Mouse (Mus musculus) neutrophil, adult 83 days (primary cell): Measurements from ENCODE around the gene Olfr1219. TPM values are rescaled to one million over a fixed set of nuclear protein-coding genes. Genes with fewer than 3 reads are reported as not detected.

Source experiments
- total RNA-seq, 2 experiments: library from RNA; stranded (reverse); gene quantifications; one replicate each; pipeline ENCODE4 v1.2.4; 2023

Gene Olfr1219
- not detected for total RNA-seq

DNA sequence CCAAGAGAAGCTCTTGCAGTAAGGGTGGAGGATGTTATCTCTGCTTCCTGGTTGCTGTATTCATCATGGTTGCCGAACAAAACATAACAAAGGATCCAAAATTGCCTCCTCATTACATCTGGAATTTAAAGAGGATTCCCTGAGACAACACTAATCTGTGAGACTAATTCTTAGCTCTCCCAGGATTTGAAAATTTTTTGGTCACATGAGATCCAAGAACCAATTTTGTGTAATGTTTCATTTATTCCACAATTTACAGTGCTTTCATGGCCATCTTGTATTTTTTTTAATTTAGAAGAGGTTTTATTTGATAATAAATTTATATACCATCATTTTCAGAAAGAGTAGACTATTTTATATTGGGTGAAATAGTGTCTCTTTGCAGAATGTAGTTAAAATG lies at the start of gene Olfr1219:
Olfr1219 (minus strand) TSS at position 101 of the 400 bp plus-strand sequence.

DNA sequence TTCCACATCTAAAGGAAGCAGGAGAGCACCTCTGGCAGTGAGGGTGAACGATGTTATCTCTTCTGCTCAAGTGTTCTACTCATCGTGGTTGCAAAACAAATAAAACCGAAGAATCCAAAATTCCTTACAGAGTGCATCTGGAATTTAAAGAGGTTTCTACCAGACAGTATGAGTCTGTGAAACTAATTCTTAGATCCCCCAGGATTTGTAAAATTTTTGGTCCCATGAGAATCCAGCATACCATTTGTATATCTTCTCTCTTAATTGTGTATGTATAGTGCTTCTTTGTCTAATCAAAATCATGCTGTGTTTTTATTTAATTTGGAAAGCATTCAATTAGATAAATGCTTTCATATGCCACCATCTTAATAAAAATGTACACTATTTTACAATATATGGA lies 49.6 kb upstream of the Olfr1219 start, which contains the start of gene Olfr1222:
Olfr1222 (minus strand) TSS at position 101 of the 400 bp plus-strand sequence.

DNA sequence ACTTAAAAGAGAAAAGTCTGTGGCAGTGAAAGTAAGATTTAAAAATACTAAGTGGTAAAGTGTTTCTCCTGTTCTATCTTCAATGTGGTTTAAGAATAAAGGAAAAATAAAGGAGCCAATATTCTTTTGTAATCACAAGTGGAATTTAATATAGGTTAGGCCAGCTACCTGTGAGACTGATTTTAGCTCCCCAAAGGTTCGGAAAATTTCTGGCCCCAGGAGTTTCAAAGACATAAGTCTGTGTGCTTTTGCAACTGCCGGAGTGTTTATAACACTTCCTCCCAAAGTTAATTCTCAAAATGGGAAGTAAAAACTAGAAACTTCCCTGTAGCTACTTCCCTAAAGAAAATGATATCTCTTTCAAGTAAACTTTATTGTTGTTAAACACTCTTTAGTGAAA lies 33.9 kb upstream of the Olfr1219 start, which contains the start of gene Olfr1221:
Olfr1221 (minus strand) TSS at position 101 of the 400 bp plus-strand sequence.

DNA sequence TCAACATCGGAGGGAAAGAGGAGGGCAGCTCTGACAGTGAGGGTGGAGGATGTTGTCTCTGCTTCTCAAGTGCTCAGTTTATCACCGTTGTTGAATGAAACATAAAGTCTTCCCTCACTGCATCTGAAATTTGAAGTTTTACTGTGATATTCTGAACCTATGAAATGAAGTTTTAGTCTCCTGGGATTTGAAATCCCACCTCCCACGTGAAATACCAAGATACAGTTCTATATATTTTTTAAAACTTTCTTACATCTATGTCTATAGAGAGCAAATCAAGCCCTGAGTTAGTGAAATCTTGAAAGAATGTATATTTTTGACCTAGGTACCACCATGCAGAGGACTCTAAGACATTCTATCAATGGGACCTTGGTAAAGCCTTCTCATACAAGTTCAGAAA lies 23.4 kb upstream of the Olfr1219 start, which contains the start of gene Olfr1220:
Olfr1220 (minus strand) TSS at position 101 of the 400 bp plus-strand sequence.

DNA sequence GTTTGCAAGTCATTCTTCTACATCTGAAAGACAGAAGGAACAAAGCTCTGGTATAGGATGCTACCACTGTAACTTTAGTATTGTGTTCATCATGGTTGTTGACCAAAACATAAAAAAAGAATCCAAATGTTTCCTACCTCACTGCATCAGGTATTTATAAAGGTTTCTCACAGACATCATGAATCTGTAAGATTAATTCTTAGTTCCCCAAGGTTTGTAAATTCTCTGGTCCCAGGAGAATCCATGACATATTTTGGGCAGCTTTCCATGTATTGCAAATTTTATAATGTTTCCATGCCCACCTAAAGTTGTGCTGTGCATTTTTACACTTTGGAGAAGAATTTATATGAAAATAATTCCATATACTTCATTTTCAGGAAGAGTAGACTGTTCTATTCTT lies 22.2 kb downstream of the Olfr1219 start, which contains the start of gene Olfr1218:
Olfr1218 (minus strand) TSS at position 101 of the 400 bp plus-strand sequence.

DNA sequence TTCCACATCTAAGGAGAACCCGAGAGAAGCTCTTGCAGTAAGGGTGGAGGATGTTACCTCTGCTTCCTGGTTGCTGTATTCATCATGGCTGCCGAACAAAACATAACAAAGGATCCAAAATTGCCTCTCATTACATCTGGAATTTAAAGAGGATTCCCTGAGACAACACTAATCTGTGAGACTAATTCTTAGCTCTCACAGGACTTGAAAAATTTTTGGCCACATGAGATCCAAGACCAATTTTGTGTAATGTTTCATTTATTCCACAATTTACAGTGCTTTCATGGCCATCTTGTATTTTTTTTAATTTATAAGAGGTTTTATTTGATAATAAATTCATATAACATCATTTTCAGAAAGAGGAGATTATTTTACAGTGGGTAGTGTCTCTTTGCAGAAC lies 51.3 kb downstream of the Olfr1219 start, which contains the start of gene Olfr1217:
Olfr1217 (minus strand) TSS at position 101 of the 400 bp plus-strand sequence.

Other genes starting within 250 kb of the Olfr1219 start
- not detected for gene Olfr1204, start 234.2 kb downstream of the Olfr1219 start, total RNA-seq
- gene Olfr1206, start 220.3 kb downstream of the Olfr1219 start, total RNA-seq, result not detected
- not detected for gene Olfr1208, start 181.2 kb downstream of the Olfr1219 start, total RNA-seq
- gene Olfr1209, start 168.4 kb downstream of the Olfr1219 start, total RNA-seq, result not detected
- gene Olfr1211, start 145.4 kb downstream of the Olfr1219 start, total RNA-seq, result not detected
- not detected for gene Olfr1212, start 129.5 kb downstream of the Olfr1219 start, total RNA-seq
- gene Gm13762, start 103.2 kb downstream of the Olfr1219 start, total RNA-seq, result not detected
- gene Olfr1214, start 90.9 kb downstream of the Olfr1219 start, total RNA-seq, result not detected
- not detected for gene Olfr1215, start 76.5 kb downstream of the Olfr1219 start, total RNA-seq
- gene Olfr1216, start 65.2 kb downstream of the Olfr1219 start, total RNA-seq, result not detected
- not detected for gene Olfr1217, start 51.4 kb downstream of the Olfr1219 start, total RNA-seq
- not detected for gene Olfr1218, start 22.3 kb downstream of the Olfr1219 start, total RNA-seq
- gene Olfr1220, start 23.3 kb upstream of the Olfr1219 start, total RNA-seq, result not detected
- gene Olfr1221, start 33.8 kb upstream of the Olfr1219 start, total RNA-seq, result not detected
- not detected for gene Olfr1222, start 49.5 kb upstream of the Olfr1219 start, total RNA-seq
- gene Olfr1223, start 68.0 kb upstream of the Olfr1219 start, total RNA-seq, result not detected
- not detected for gene Olfr1224-ps1, start 80.6 kb upstream of the Olfr1219 start, total RNA-seq
- gene Olfr1225, start 91.2 kb upstream of the Olfr1219 start, total RNA-seq, result not detected
- gene Olfr1226, start 116.5 kb upstream of the Olfr1219 start, total RNA-seq, result not detected
- gene Olfr1228, start 170.5 kb upstream of the Olfr1219 start, total RNA-seq, result not detected
- not detected for gene Olfr1229, start 204.5 kb upstream of the Olfr1219 start, total RNA-seq
- gene Olfr1230, start 213.8 kb upstream of the Olfr1219 start, total RNA-seq, result not detected
- not detected for gene Olfr1231, start 223.6 kb upstream of the Olfr1219 start, total RNA-seq
- gene Olfr1232, start 246.2 kb upstream of the Olfr1219 start, total RNA-seq, result not detected